Mouse (Mus musculus): ENCODE measurements around the gene Kcmf1.

GRCm38 (mm10) chr6:72937430-72937829 lies 37.7 kb upstream of the Kcmf1 start:
- TF ChIP-seq CTCF (IDR thresholded peaks at IDR 0.05; ENCODE audit: control insufficient read depth, insufficient read depth, insufficient read length) (no peak), MYOD1 (IDR thresholded peaks at IDR 0.05; ENCODE audit: control insufficient read depth, insufficient read length, low read depth) (no peak), MYOG (IDR thresholded peaks at IDR 0.05; ENCODE audit: control insufficient read depth, extremely low read depth, insufficient read length) (no peak), MAX (IDR thresholded peaks at IDR 0.05) (no peak), CEBPB (IDR thresholded peaks at IDR 0.05; ENCODE audit: low read depth) (no peak), USF1 (IDR thresholded peaks at IDR 0.05; ENCODE audit: low read depth) (no peak), FOSL1 (IDR thresholded peaks at IDR 0.05; ENCODE audit: insufficient read depth, low read length, poor library complexity, severe bottlenecking) (no peak)
